Mouse (Mus musculus): Measurements from ENCODE around the gene Vps18. TPM values are rescaled to one million over a fixed set of nuclear protein-coding genes. Genes with fewer than 3 reads are reported as not detected.

Vps18 gene
- polyA plus RNA-seq, 1 experiment from 2014 or later: 23.9 TPM

DNA sequence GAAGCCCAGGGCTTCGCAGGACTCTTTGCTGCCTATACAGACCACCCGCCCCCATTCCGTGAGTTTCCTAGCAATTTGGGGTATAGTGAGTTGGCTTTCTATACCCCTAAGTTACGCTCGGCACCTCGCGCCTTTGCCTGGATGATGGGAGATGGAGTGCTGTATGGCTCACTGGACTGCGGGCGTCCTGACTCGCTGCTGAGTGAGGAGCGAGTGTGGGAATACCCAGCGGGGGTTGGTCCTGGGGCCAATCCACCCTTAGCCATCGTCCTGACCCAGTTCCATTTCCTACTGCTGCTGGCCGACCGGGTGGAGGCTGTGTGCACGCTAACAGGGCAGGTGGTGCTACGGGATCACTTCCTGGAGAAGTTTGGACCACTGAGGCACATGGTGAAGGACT lies 4.8 kb downstream of the Vps18 start:
- 96% methylated on average over 17 of the region's 17 CpGs for WGBS
- ATAC-seq (ENCODE audit: low read depth): no peak
- no peak overlapping the region for H3K27ac ChIP-seq (replicated peaks)
- no peak overlapping the region for H3K4me3 ChIP-seq
- H3K9me3 ChIP-seq: no peaks in the 10 kb centered on the region
- no peak overlapping the region for H3K9ac ChIP-seq
- H3K4me2 ChIP-seq: no peak overlapping the region
- no peaks in the 10 kb centered on the region for H3K27me3 ChIP-seq
- H3K4me1 ChIP-seq (replicated peaks): peaks cover 19% of the 10 kb centered on the region
- peaks cover 78% of the 10 kb centered on the region for H3K36me3 ChIP-seq

DNA sequence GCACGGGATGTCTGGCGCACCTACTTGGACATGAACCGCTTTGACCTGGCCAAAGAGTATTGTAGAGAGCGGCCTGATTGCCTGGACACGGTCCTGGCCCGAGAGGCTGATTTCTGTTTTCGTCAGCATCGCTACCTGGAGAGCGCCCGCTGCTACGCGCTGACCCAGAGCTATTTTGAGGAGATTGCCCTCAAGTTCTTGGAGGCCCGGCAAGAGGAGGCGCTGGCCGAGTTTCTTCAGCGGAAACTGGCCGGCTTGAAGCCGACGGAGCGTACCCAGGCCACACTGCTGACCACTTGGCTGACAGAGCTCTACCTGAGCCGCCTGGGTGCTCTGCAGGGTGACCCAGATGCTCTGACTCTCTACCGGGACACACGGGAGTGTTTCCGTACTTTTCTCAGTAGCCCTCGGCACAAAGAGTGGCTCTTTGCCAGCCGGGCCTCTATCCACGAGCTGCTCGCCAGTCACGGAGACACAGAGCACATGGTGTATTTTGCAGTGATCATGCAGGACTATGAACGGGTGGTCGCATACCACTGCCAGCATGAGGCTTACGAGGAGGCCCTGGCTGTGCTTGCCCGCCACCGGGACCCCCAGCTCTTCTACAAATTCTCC lies 5.3 kb downstream of the Vps18 start:
- H3K4me3 ChIP-seq: no peak overlapping the region
- ATAC-seq (ENCODE audit: low read depth): no peak
- peaks cover 83% of the 10 kb centered on the region for H3K36me3 ChIP-seq
- no peaks in the 10 kb centered on the region for H3K9me3 ChIP-seq
- no peaks in the 10 kb centered on the region for H3K27me3 ChIP-seq
- H3K4me2 ChIP-seq: no peak overlapping the region
- 95% methylated on average over 34 of the region's 34 CpGs for WGBS
- H3K9ac ChIP-seq: no peak overlapping the region
- peaks cover 19% of the 10 kb centered on the region for H3K4me1 ChIP-seq (replicated peaks)
- H3K27ac ChIP-seq (replicated peaks): no peak overlapping the region

DNA sequence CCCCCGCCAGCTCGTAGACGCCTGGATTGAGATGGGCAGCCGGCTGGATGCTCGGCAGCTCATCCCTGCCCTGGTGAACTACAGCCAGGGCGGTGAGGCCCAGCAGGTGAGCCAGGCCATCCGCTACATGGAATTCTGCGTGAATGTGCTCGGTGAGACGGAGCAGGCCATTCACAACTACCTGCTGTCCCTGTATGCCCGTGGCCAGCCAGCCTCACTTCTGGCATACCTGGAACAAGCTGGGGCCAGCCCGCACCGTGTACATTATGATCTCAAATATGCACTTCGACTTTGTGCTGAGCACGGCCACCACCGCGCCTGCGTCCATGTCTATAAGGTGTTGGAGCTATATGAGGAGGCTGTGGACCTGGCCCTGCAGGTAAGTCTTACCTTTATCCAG lies 5.9 kb downstream of the Vps18 start:
- no peaks in the 10 kb centered on the region for H3K9me3 ChIP-seq
- H3K36me3 ChIP-seq: peaks cover 88% of the 10 kb centered on the region
- no peak for ATAC-seq (ENCODE audit: low read depth)
- no peak overlapping the region for H3K4me2 ChIP-seq
- 93% methylated on average over 18 of the region's 18 CpGs for WGBS
- no peak overlapping the region for H3K9ac ChIP-seq
- H3K27ac ChIP-seq (replicated peaks): no peak overlapping the region
- H3K27me3 ChIP-seq: no peaks in the 10 kb centered on the region
- peaks cover 14% of the 10 kb centered on the region for H3K4me1 ChIP-seq (replicated peaks)
- no peak overlapping the region for H3K4me3 ChIP-seq

DNA sequence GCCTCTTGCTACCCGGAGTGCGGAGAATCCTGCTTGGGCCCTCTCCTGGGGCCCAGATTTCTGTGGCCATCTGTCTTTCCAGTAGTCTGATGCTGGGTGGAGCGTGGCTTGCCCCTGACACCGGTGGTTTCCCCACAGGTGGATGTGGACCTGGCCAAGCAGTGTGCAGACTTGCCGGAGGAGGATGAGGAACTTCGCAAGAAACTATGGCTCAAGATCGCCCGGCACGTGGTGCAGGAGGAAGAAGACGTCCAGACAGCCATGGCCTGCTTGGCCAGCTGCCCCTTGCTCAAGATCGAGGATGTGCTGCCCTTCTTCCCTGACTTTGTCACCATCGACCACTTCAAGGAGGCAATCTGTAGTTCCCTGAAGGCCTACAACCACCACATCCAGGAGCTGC lies 8.2 kb downstream of the Vps18 start:
- 94% methylated on average over 12 of the region's 12 CpGs for WGBS
- ATAC-seq (ENCODE audit: low read depth): no peak
- Histone ChIP-seq H3K9me3 (no peaks in the 10 kb centered on the region), H3K36me3 (peaks cover 71% of the 10 kb centered on the region), H3K27me3 (no peaks in the 10 kb centered on the region), H3K4me1 (replicated peaks) (peaks cover 23% of the 10 kb centered on the region), H3K27ac (replicated peaks) (no peak overlapping the region), H3K4me3 (no peak overlapping the region), H3K4me2 (no peak overlapping the region), H3K9ac (no peak overlapping the region)

DNA sequence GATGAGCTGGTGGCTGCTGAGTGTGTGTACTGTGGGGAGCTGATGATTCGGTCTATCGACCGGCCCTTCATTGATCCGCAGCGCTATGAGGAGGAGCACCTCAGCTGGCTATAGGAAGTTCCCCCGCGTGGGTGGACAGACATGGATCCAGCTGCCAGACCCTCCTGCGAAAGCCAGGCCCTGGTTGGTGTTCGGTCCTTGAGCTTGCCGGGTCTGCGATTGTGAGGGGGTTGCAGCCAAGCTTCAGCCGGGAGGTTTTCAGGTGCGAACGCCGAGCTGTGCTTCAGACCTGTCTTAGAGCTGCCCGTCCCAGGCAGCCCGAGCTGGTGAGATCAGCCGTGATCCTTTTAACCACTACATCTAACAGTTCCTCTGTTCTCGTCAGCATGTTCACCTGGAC lies 9.0 kb downstream of the Vps18 start:
- no peaks in the 10 kb centered on the region for H3K9me3 ChIP-seq
- H3K27me3 ChIP-seq: no peaks in the 10 kb centered on the region
- H3K4me3 ChIP-seq: no peak overlapping the region
- ATAC-seq (ENCODE audit: low read depth): no peak
- no peak overlapping the region for H3K27ac ChIP-seq (replicated peaks)
- peaks cover 64% of the 10 kb centered on the region for H3K36me3 ChIP-seq
- H3K4me1 ChIP-seq (replicated peaks): peaks cover 24% of the 10 kb centered on the region
- H3K9ac ChIP-seq: no peak overlapping the region
- no peak overlapping the region for H3K4me2 ChIP-seq
- 94% methylated on average over 19 of the region's 19 CpGs for WGBS

DNA sequence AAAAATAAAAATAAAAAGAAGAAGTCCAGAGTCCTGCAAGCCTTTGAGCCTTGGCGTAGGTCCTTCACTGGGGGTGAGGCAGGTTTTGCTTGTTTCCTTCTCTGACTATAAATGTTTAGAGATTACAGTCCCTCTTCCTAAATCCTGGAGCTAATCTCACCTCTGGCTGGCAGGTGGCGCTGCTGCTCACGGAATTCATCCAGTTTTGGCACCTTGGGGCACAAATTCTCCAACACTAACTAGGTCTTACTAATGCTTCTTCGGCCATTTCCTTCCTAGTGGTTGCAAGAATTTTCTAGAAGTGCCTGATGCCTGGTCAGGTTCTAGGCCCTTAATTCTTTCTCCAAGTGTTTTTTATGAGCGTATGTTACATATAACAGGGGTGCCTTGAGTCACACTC lies 9.8 kb downstream of the Vps18 start:
- Histone ChIP-seq H3K4me1 (replicated peaks) (peaks cover 24% of the 10 kb centered on the region), H3K27ac (replicated peaks) (no peak overlapping the region), H3K9ac (no peak overlapping the region), H3K27me3 (no peaks in the 10 kb centered on the region), H3K4me3 (no peak overlapping the region), H3K36me3 (peaks cover 56% of the 10 kb centered on the region), H3K4me2 (no peak overlapping the region), H3K9me3 (no peaks in the 10 kb centered on the region)
- WGBS: 47% methylated on average over 5 of the region's 5 CpGs
- no peak for ATAC-seq (ENCODE audit: low read depth)

DNA sequence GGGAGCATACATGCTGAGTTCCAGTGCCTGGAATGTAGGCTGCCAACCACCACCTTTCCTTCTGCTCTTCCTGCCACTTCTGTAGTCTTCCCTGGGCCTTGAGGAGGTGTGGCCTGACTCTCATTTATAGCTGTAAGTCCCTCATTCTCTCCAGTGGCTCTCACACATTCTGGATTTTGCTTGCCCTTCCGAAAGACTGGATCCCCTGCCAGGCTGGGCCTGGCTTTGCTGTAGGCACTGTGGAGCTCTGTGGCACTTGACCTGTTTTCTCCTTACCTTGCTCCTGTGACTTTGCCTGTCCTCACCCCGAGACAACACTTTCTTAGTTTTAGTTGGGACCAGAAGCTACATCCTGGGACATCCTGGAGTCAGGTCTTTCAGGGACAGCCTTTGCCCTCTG lies 10.3 kb downstream of the Vps18 start:
- Histone ChIP-seq H3K27me3 (no peaks in the 10 kb centered on the region), H3K27ac (replicated peaks) (no peak overlapping the region), H3K4me1 (replicated peaks) (peaks cover 24% of the 10 kb centered on the region), H3K9ac (no peak overlapping the region), H3K9me3 (no peaks in the 10 kb centered on the region), H3K4me2 (no peak overlapping the region), H3K36me3 (peaks cover 50% of the 10 kb centered on the region), H3K4me3 (no peak overlapping the region)
- 90% methylated on average over 2 of the region's 2 CpGs for WGBS
- ATAC-seq (ENCODE audit: low read depth): no peak

DNA sequence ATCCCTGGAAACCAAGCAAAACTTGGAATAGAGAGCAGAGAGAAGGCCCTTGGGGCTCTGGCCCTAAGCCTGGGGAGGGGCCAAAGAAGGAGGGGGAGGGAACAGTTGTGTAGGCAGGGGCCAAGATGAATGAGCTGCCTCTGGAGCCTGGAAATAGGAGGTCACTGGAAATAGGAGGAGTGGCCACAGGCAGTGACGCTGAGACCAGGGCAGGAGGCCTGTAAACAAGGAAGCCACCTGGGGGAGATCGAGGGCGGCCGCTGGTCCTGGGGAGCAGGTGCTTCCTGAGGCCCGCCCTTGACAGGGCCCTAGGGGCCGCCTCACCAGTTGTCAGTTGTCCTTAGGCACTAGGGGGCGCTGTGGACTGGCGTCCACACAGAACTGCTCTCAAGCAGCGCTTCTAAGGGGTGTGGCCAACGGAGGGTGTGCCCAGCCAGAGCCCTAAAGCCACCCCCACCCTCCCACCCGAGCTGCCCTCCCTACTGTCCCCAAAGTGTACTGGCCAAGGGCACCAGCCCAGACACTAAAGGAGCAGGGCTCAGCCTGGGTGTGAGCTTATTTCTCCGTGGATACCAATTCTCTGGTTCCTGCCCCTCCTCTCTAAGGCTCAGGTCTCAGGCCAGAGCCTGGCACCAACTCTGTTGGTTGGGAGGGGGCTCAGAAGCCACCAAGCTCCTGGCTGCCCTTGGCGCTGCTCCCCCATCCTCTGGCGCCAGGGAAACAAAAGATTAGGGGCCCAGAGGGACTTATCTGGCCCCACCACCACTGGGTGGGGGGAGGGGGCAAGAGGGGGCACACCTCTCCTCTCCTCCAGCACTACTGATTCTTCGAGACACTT lies 11.7 kb downstream of the Vps18 start:
- H3K27ac ChIP-seq (replicated peaks): peak overlapping the region; percentile 55
- H3K36me3 ChIP-seq: peaks cover 37% of the 10 kb centered on the region
- 3% methylated on average over 15 of the region's 15 CpGs for WGBS
- H3K9ac ChIP-seq: peak overlapping the region; percentile 1; the same call in 1 of the 2 replicates
- peak; percentile 60 for ATAC-seq (ENCODE audit: low read depth)
- H3K4me3 ChIP-seq: no peak overlapping the region
- no peaks in the 10 kb centered on the region for H3K9me3 ChIP-seq
- H3K4me2 ChIP-seq: peak overlapping the region; percentile 31
- H3K4me1 ChIP-seq (replicated peaks): peaks cover 32% of the 10 kb centered on the region
- no peaks in the 10 kb centered on the region for H3K27me3 ChIP-seq

DNA sequence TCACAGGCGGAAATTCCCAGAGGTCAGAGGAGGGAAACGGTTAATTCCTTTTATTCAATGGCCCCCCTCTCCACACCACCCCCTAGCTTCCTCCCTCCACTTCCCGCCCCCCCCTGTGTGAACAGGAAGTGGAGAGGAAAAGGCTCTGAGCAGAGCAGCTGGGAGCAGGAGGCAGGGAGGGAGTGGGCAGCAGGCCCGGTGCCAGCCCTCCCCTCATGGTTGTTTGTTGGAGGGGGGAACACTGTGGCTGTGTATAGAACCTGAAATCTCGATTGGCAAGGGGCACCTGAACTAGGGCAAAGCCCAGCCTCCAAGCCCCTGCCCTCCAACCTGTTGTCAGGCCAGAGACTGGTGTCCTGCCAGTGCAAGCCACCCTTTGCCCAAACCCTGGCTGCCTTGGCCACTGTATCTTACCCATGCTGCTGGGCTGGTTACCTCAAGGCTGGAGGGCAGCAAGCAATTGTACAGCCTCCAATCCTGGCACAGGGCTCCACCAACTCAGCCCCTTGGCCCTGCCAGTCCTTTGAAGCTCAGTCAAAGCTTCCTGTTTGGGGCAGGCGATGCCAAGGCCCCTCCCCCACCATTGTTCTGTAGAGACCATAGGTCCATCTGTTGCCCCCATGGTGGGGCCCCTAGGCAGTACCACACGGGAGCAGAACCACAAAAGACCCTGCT lies 12.4 kb downstream of the Vps18 start:
- peaks cover 33% of the 10 kb centered on the region for H3K36me3 ChIP-seq

DNA sequence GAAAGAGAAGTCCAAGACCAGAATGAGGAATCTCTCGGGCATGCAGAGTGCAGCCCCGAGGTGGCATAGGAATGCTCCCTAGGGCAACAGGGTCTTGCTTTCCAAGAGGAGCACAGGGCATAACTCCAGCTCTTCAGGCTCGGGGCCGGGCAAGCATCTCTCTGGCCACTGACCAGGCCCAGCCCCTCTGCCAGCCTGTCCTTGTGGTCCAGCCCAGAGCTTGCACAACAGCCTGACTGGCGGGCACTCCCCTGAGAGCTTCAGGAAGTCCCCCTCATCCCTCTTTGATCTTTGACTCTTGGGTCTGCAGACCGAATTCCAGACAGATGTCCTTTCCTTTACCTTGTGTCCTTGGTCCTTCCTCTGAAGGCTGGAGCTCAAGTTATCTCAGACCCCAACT lies 14.3 kb downstream of the Vps18 start:
- no peak overlapping the region for H3K9ac ChIP-seq
- H3K9me3 ChIP-seq: no peaks in the 10 kb centered on the region
- no peak overlapping the region for H3K27ac ChIP-seq (replicated peaks)
- H3K4me1 ChIP-seq (replicated peaks): peaks cover 32% of the 10 kb centered on the region
- no peak overlapping the region for H3K4me3 ChIP-seq
- ATAC-seq (ENCODE audit: low read depth): no peak
- H3K27me3 ChIP-seq: no peaks in the 10 kb centered on the region
- H3K4me2 ChIP-seq: no peak overlapping the region
- WGBS: 76% methylated on average over 6 of the region's 6 CpGs
- peaks cover 15% of the 10 kb centered on the region for H3K36me3 ChIP-seq

More for the DNA sequence above, 12.4 kb downstream of the Vps18 start:
- H3K4me3 ChIP-seq: no peak overlapping the region
- no peaks in the 10 kb centered on the region for H3K27me3 ChIP-seq
- 0 out of 2 replicates have a peak overlapping the region, but pooled peaks have one; percentile 1 for H3K9ac ChIP-seq
- no peaks in the 10 kb centered on the region for H3K9me3 ChIP-seq
- peak overlapping the region; percentile 55 for H3K27ac ChIP-seq (replicated peaks)
- peak; percentile 33; the same call in 1 of the 2 replicates for ATAC-seq (ENCODE audit: low read depth)
- peaks cover 32% of the 10 kb centered on the region for H3K4me1 ChIP-seq (replicated peaks)
- WGBS: 42% methylated on average over 7 of the region's 7 CpGs
- H3K4me2 ChIP-seq: peak overlapping the region; percentile 31; the same call in 1 of the 2 replicates

DNA sequence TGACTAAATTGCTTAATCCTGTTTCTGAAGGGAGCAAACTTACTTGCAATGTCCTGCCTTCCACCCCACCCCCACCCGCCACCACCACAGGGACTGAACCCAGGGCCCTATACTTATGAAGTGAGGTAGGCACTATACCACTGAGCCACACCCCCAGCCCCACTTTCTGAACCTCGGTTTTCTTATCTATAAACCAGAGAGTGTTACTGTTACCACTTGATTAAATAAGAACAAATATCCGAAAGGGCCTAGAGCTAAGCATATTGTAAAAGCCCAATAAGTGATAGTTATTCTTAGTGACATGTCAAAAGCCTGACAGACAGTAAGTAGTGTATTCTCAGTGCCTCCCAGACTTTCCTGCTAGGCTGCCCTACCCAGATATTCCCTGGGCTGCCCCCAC lies 15.9 kb downstream of the Vps18 start:
- H3K4me2 ChIP-seq: no peak overlapping the region
- 0 out of 2 replicates have a peak overlapping the region, but pooled peaks have one; percentile 34 for H3K9ac ChIP-seq
- 55% methylated on average over 3 of the region's 3 CpGs for WGBS
- H3K27me3 ChIP-seq: no peaks in the 10 kb centered on the region
- H3K36me3 ChIP-seq: peaks cover 2% of the 10 kb centered on the region; the same call in 1 of the 2 replicates
- no peak overlapping the region for H3K4me3 ChIP-seq
- no peak for ATAC-seq (ENCODE audit: low read depth)
- H3K9me3 ChIP-seq: no peaks in the 10 kb centered on the region
- H3K27ac ChIP-seq (replicated peaks): no peak overlapping the region
- peaks cover 32% of the 10 kb centered on the region for H3K4me1 ChIP-seq (replicated peaks)

DNA sequence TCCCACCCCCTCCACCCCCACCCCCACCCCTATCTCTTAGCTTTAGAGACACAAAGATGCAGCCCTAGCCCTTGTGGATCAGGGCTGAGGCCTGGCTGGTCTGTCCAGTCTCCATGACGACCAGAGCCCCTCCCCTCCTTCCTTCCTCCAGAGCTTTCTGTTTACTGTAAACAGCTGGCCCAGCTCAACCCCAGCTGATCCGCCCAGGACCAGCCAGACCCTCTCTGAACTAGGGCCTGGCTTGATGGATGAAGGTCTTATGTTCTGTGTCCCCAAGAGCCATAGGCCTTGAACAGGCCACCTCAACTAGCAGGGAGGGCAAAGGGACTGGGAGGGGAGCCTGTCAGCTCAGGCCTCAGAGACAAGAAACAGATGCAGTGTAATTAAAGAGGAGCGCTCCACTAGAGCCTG lies 16.3 kb downstream of the Vps18 start:
- Histone ChIP-seq H3K9ac (0 out of 2 replicates have a peak overlapping the region, but pooled peaks have one; percentile 34), H3K36me3 (no peaks in the 10 kb centered on the region), H3K4me3 (no peak overlapping the region), H3K4me2 (no peak overlapping the region), H3K4me1 (replicated peaks) (peaks cover 28% of the 10 kb centered on the region), H3K9me3 (no peaks in the 10 kb centered on the region), H3K27me3 (no peaks in the 10 kb centered on the region; the same call in 1 of the 2 replicates), H3K27ac (replicated peaks) (no peak overlapping the region)
- 19% methylated on average over 3 of the region's 3 CpGs for WGBS
- ATAC-seq (ENCODE audit: low read depth): 0 out of 2 replicates have a peak, but pooled peaks have one; percentile 29

Measured in neural tube, embryonic 13.5 days (tissue).